Mouse (Mus musculus) forebrain, postnatal 0 days (tissue): ENCODE measurements around the gene Phkg1. TPM values are rescaled to one million over a fixed set of nuclear protein-coding genes. Genes with fewer than 3 reads are reported as not detected.
"Not testable (repeated sequence)": the region's sequence is repeated elsewhere in the genome, so short reads cannot be mapped to it uniquely, and the experiment has no call there.

ENCODE experiments used
- ATAC-seq: fragments of 200-750 bp; cut with Nextera tagmentation; 2 replicates; pipeline ENCODE4 v1.8.0; 2017; ENCODE audit warnings: mild to moderate bottlenecking, moderate library complexity
- DNase-seq: peaks from one replicate; pipeline ENCODE4 v3.0.0-alpha.2; 2015
- H3K27ac ChIP-seq: fragments of 300-500 bp; sonication (generic); 2 replicates; pipeline ENCODE4 v1.5.1; 2014; ENCODE audit warnings: low read depth, mild to moderate bottlenecking, antibody characterized with exemption, low read length, moderate library complexity, mixed read lengths
- H3K27me3 ChIP-seq: fragments of 300-500 bp; sonication (generic); 2 replicates; pipeline ENCODE4 v1.6.1; 2014; ENCODE audit warnings: mild to moderate bottlenecking, low read length, mixed read lengths; ENCODE audit not compliant: insufficient read depth
- H3K36me3 ChIP-seq: fragments of 300-500 bp; sonication (generic); 2 replicates; pipeline ENCODE4 v1.6.1; 2014; ENCODE audit warnings: mild to moderate bottlenecking, moderate library complexity; ENCODE audit not compliant: insufficient read depth
- H3K4me1 ChIP-seq: fragments of 300-500 bp; sonication (generic); 2 replicates; pipeline ENCODE4 v1.6.1; 2014; ENCODE audit warnings: antibody characterized with exemption; ENCODE audit not compliant: insufficient read depth
- H3K4me2 ChIP-seq: fragments of 300-500 bp; sonication (generic); 2 replicates; pipeline ENCODE4 v1.6.1; 2014; ENCODE audit warnings: low read depth, mild to moderate bottlenecking, moderate library complexity
- H3K4me3 ChIP-seq: fragments of 300-500 bp; sonication (generic); 2 replicates; pipeline ENCODE4 v1.5.1; 2014; ENCODE audit warnings: low read depth, low read length, mixed read lengths
- H3K9ac ChIP-seq: fragments of 300-500 bp; sonication (generic); 2 replicates; pipeline ENCODE4 v1.6.1; 2014; ENCODE audit warnings: mild to moderate bottlenecking
- H3K9me3 ChIP-seq: fragments of 300-500 bp; sonication (generic); 2 replicates; pipeline ENCODE4 v1.6.1; 2016; ENCODE audit warnings: low read length
- CTCF ChIP-seq: sonication (generic); IDR thresholded peaks from 2 replicates; pipeline ENCODE4 v1.5.1; 2016; ENCODE audit warnings: antibody characterized with exemption, control low read depth, low read depth
- WGBS: fragments of 180-500 bp; shearing (Covaris S2); extraction: QIAGEN DNeasy Blood & Tissue Kit; methylation state at CpG from one replicate; pipeline ENCODE4 v1.1.7; 2014; 5-methylcytosine and 5-hydroxymethylcytosine counted together
- polyA plus RNA-seq: library from polyadenylated mRNA; unstranded; fragments of >200 nt; fragmentation: Nextera tagmentation; extraction: Ambion mirVana; gene quantifications from 2 replicates; pipeline ENCODE4 v1.2.1, GENCODE M21; 2015
- total RNA-seq: library from RNA; depleted of rRNA; stranded (reverse); fragments of >200 nt; gene quantifications from 2 replicates; pipeline ENCODE4 v1.2.3, GENCODE M21; 2014

Gene Phkg1
- total and polyA plus RNA-seq, 2 experiments from 2014 or later: 1.3 to 1.4 TPM

DNA sequence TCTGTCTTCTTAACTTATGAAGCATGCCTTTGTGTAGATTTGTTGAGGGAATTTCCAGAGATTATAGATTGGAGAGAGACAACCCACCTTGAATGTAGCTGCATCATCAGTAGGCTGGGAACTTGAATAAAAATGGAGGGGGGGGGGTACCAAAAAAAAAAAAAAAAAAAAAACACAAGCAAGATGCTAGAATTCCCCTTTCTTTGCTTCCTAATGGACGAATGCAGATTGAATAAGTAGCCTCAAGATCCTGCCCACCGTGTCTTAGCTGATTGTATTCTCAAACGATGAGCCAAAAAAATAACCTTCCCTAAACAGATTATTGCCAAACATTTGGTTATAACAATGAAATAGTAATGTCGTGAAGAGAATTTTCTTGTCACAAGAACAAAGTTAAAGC is 9.4 kb upstream of the Phkg1 start:
- Histone ChIP-seq H3K27me3 (no peaks in the 10 kb centered on the region), H3K4me3 (peak overlapping the region; percentile 69), H3K4me2 (peak overlapping the region; percentile 95), H3K9ac (peak overlapping the region; percentile 93), H3K4me1 (no peaks in the 10 kb centered on the region), H3K36me3 (peaks cover 6% of the 10 kb centered on the region; the same call in 1 of the 2 replicates), H3K9me3 (no peaks in the 10 kb centered on the region), H3K27ac (peak overlapping the region; percentile 85)
- WGBS: 22% methylated on average over 4 of the region's 4 CpGs
- ATAC-seq (no peak), DNase-seq (peak; percentile 31)
- TF ChIP-seq CTCF: no peak

DNA sequence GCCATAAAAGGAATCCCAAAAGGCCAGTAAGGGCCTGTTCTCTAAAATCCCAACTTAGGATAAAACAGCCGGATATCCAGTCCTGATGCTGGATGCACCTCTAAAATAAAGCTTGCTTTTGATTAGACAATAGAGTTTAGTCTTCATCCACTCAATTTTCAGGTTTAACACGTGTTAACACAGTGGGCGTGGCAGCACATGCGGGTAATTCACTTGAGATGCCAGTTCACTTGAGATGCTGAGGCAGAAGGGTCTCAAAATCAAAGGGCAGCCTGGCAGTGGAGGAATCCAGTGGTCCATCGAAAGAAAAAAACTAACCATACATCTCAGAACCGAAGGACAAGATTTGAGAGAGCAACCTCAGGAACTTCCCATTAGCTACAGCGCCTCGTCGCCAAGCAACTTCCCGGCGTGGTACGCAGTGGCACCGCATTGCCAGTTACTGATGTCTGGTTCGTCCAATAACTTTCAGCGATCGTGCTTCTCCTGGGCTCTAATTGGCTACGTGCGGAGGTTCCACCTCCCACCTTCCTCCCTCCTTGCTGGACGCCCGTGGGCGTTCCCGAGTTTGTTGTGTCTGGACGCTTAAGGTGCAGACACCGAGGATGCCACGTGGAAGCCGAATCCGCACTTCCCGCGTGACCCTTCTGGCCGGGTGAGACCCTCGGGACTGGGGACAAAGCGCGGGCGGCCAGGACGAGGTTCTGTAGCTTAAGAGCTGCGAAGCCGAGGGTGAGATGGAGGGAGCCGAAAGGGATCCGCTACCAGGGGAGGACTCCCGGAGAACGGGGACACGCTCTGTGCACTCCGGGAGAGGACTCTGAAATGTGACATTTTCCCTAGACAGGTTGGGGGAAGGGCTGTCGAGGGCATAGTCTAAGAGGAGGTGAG is 2.9 kb downstream of the Phkg1 start, which contains the start of gene Zbed5:
TSS of gene Zbed5 (plus strand) at position 526 of the 891 bp plus-strand sequence.
- peak; percentile 96 for DNase-seq
- TF ChIP-seq CTCF: no peak; the same call in 1 of the 2 replicates
- Histone ChIP-seq H3K4me1 (peaks cover 5% of the 10 kb centered on the region; the same call in 1 of the 2 replicates), H3K4me3 (peak within 1 kb of the TSS; percentile 80), H3K9ac (peak within 1 kb of the TSS; percentile 63), H3K27ac (0 out of 2 replicates have a peak within 1 kb of the TSS, but pooled peaks have one; percentile 62), H3K9me3 (no peaks in the 10 kb centered on the region), H3K36me3 (no peaks in the 10 kb centered on the region), H3K27me3 (no peaks in the 10 kb centered on the region), H3K4me2 (peak within 1 kb of the TSS; percentile 81)
- peak; percentile 100 for ATAC-seq
- 3% methylated on average over 44 of the region's 44 CpGs for WGBS

DNA sequence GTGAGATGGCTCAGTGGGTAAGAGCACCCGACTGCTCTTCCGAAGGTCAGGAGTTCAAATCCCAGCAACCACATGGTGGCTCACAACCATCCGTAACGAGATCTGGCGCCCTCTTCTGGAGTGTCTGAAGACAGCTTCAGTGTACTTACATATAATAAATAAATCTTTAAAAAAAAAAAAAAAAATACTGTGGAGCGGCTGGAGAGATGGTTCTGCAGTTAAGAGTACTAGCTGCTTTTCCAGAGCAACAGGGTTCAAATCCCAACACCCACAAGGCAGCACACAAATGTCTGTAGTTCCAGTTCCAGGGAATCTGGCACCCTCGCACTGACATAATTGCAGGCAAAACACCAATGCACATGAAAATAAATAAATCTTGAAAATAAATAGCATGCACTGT is 8.0 kb downstream of the Phkg1 start:
- 87% methylated on average over 4 of the region's 7 CpGs for WGBS
- not testable (repeated sequence) for H3K4me3 ChIP-seq, H3K9ac ChIP-seq, H3K27ac ChIP-seq, H3K4me1 ChIP-seq, H3K27me3 ChIP-seq, H3K9me3 ChIP-seq, DNase-seq, H3K36me3 ChIP-seq, ATAC-seq, H3K4me2 ChIP-seq

DNA sequence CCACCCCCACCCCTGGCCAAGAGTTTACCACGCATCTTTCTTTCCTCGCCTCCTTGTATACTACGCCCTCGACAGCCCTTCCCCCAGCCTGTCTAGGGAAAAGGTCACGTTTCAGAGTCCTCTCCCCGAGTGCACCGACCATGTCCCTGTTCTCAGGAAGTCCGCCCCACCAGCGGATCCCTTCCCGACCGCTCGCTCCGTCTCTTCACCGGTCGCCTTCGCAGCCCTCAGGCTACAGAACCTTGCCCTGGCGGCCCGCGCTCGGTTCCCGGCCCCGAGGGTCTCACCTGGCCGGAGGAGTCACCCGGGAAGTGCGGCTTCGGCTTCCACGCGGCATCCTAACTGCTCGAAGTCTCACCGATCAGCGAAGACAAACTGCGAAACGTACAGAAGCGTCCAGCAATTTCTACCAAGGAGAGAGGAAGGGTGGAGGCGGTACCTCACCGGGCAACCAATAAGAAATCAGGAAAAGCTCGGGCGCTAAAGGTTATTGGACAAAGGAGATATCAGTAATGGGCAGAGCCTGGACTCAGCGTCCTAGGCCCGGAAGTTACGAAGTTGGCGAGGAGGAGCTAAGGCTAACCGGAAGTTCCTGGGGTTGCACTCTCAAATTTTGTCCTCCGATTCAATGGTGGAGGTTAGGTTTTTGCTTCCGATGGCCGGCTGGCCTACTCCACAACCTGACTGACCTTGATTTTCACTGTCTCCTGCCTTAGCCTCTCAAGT is 11.3 kb downstream of the Phkg1 start, which contains the start of gene Chchd2:
TSS of gene Chchd2 (minus strand) at position 560 of the 726 bp plus-strand sequence.
- Histone ChIP-seq H3K9ac (peak within 1 kb of the TSS; percentile 86), H3K36me3 (peaks cover 13% of the 10 kb centered on the region), H3K27ac (peak within 1 kb of the TSS; percentile 94), H3K27me3 (no peaks in the 10 kb centered on the region), H3K4me1 (peaks cover 6% of the 10 kb centered on the region; the same call in 1 of the 2 replicates), H3K4me3 (peak within 1 kb of the TSS; percentile 88), H3K9me3 (no peaks in the 10 kb centered on the region), H3K4me2 (peak within 1 kb of the TSS; percentile 49)
- under 1% methylated on average over 46 of the region's 46 CpGs for WGBS
- TF ChIP-seq CTCF: no peak
- ATAC-seq (peak; percentile 100), DNase-seq (peak; percentile 98)

DNA sequence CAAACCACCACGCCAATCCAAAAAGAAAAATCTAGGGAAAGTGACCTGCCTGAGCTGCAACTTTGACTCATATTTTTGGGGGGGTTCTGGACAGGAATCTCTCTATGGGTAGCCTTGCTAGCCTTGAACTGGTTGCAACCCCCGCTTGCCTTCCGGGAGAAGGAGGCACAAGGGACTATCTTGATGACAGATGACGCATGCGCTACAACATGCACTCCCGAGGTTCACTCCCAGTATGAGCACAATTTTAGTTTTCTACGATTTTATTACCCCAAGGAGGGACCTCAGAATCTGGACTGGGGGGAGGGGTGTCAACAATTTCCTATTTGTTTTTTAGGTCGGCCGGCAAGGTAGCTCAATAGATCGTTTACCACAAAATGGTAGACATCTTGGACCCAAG is 12.1 kb downstream of the Phkg1 start:
- ATAC-seq: no peak
- Histone ChIP-seq H3K9ac (peak overlapping the region; percentile 86), H3K4me3 (peak overlapping the region; percentile 88), H3K36me3 (peaks cover 21% of the 10 kb centered on the region), H3K4me2 (peak overlapping the region; percentile 48), H3K9me3 (no peaks in the 10 kb centered on the region), H3K27ac (peak overlapping the region; percentile 94), H3K27me3 (no peaks in the 10 kb centered on the region), H3K4me1 (peaks cover 6% of the 10 kb centered on the region; the same call in 1 of the 2 replicates)
- peak; percentile 23 for DNase-seq
- 46% methylated on average over 10 of the region's 10 CpGs for WGBS
- no peak for TF ChIP-seq CTCF

DNA sequence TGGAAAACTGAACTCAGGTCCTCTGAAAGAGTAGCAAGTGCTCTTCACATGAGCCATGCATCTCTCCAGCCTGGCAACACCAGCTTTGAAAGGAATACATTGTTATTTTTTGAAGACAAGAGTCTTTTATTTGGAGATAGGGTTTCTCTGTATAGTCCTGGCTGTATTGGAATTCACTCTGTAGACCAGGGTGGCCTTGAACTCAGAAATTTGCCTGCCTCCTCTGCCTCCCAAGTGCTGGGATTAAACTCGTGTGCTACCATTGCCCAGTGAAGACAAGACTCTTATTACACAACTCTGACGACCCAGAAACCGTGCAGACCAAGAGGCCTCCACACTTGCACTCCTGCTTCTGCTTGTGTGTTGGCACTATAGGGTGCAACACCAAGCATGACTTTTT is 18.5 kb downstream of the Phkg1 start:
- Histone ChIP-seq H3K4me1 (no peaks in the 10 kb centered on the region), H3K36me3 (peaks cover 34% of the 10 kb centered on the region), H3K9me3 (no peaks in the 10 kb centered on the region), H3K27ac (no peak overlapping the region), H3K4me3 (no peak overlapping the region), H3K27me3 (no peaks in the 10 kb centered on the region), H3K9ac (no peak overlapping the region), H3K4me2 (no peak overlapping the region)
- ATAC-seq (no peak), DNase-seq (no peak)
- no peak for TF ChIP-seq CTCF
- 67% methylated on average over 3 of the region's 3 CpGs for WGBS
